Mouse (Mus musculus): Measurements from ENCODE around the gene Olfr1302. TPM values are rescaled to one million over a fixed set of nuclear protein-coding genes. Genes with fewer than 3 reads are reported as not detected.

Olfr1302 gene
- polyA plus RNA-seq (2015; fragmentation: Nextera tagmentation; extraction: Ambion mirVana): not detected in 2 replicates

DNA sequence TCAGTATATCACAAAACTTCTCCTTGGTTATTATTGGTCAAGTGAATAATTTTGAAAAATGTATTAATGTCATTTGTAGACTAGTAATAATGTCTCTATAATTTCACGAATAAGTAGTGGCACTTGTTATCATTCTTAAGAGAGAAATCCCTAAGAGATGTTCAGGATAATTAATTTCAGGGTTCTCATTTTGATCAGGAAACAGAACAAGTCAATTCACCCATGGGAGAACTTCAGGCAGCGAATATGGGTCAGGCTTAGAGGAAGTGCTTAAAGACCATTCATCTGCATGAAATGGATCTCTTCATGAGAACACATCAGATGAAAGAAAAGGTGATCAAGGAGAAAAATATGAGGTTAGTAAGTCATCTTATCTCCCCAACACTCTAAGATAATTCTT lies at the start of gene Olfr1302:
Gene Olfr1302 (plus strand): TSS at position 301 of the 400 bp plus-strand sequence.

DNA sequence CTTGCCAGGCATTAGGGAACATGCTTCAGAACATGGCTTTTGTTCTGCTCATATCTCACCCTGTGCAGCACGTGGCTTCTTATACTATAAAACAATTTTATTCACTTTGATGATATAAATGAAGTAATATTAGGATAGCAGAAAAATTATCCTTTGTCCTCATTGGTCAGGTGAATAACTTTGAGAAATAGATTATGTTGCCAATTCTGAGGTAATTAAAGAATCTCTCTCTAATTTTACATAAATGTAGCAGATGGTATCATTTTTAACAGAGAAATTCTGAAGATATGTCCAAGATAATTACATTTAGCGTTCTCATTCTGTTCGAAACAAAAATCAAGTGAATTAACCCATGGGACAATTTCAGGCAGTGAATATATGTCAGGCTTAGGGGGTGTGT lies 26.5 kb upstream of the Olfr1302 start, which contains the start of gene Olfr1301:
Gene Olfr1301 (plus strand): TSS at position 301 of the 400 bp plus-strand sequence.

GRCm38 (mm10) chr2:111820240-111820639 lies 43.0 kb downstream of the Olfr1302 start, which contains the start of gene Olfr1303:
TSS of gene Olfr1303 (minus strand) at chr2:111820340.

Other genes with a start within 250 kb of the Olfr1302 start
- gene Olfr1294, start 237.1 kb upstream of the Olfr1302 start, polyA plus RNA-seq (2015; fragmentation: Nextera tagmentation; extraction: Ambion mirVana): not detected in 2 replicates
- not detected in 2 replicates for gene Olfr1295, start 207.7 kb upstream of the Olfr1302 start, polyA plus RNA-seq (2015; fragmentation: Nextera tagmentation; extraction: Ambion mirVana)
- not detected in 2 replicates for gene Olfr1297, start 150.9 kb upstream of the Olfr1302 start, polyA plus RNA-seq (2015; fragmentation: Nextera tagmentation; extraction: Ambion mirVana)
- not detected in 2 replicates for gene Olfr1298, start 128.2 kb upstream of the Olfr1302 start, polyA plus RNA-seq (2015; fragmentation: Nextera tagmentation; extraction: Ambion mirVana)
- not detected in 2 replicates for gene Olfr1299, start 116.0 kb upstream of the Olfr1302 start, polyA plus RNA-seq (2015; fragmentation: Nextera tagmentation; extraction: Ambion mirVana)
- not detected in 2 replicates for gene Olfr1301, start 26.4 kb upstream of the Olfr1302 start, polyA plus RNA-seq (2015; fragmentation: Nextera tagmentation; extraction: Ambion mirVana)
- not detected in 2 replicates for gene Olfr1303, start 42.9 kb downstream of the Olfr1302 start, polyA plus RNA-seq (2015; fragmentation: Nextera tagmentation; extraction: Ambion mirVana)
- not detected in 2 replicates for gene Olfr1305, start 99.7 kb downstream of the Olfr1302 start, polyA plus RNA-seq (2015; fragmentation: Nextera tagmentation; extraction: Ambion mirVana)
- gene Olfr1306, start 138.8 kb downstream of the Olfr1302 start, polyA plus RNA-seq (2015; fragmentation: Nextera tagmentation; extraction: Ambion mirVana): not detected in 2 replicates
- 0.01 TPM in 1 of 2 replicates, not detected in the other for gene Olfr1307, start 172.0 kb downstream of the Olfr1302 start, polyA plus RNA-seq (2015; fragmentation: Nextera tagmentation; extraction: Ambion mirVana)
- gene Olfr1308, start 187.5 kb downstream of the Olfr1302 start, polyA plus RNA-seq (2015; fragmentation: Nextera tagmentation; extraction: Ambion mirVana): not detected in 2 replicates
- gene Olfr1309, start 212.9 kb downstream of the Olfr1302 start, polyA plus RNA-seq (2015; fragmentation: Nextera tagmentation; extraction: Ambion mirVana): not detected in 2 replicates
- gene Olfr1310, start 235.3 kb downstream of the Olfr1302 start, polyA plus RNA-seq (2015; fragmentation: Nextera tagmentation; extraction: Ambion mirVana): not detected in 2 replicates
- not detected in 2 replicates for gene Olfr1311, start 247.0 kb downstream of the Olfr1302 start, polyA plus RNA-seq (2015; fragmentation: Nextera tagmentation; extraction: Ambion mirVana)